Mouse (Mus musculus) lung, embryonic 16.5 days (tissue): ENCODE measurements around the gene Rasa2. TPM values are rescaled to one million over a fixed set of nuclear protein-coding genes. Genes with fewer than 3 reads are reported as not detected.
"Not testable (repeated sequence)": the region's sequence is repeated elsewhere in the genome, so short reads cannot be mapped to it uniquely, and the experiment has no call there.

Experiments
- ATAC-seq: fragments of 200-750 bp; cut with Nextera tagmentation; 2 replicates; pipeline ENCODE4 v1.8.0; 2017; ENCODE audit warnings: low read depth, mild to moderate bottlenecking, moderate library complexity
- H3K27ac ChIP-seq: fragments of 300-500 bp; sonication (generic); 2 replicates; pipeline ENCODE4 v1.5.1; 2014; ENCODE audit warnings: mild to moderate bottlenecking, control low read depth, low read length
- H3K27me3 ChIP-seq: fragments of 300-500 bp; sonication (generic); 2 replicates; pipeline ENCODE4 v1.6.1; 2014; ENCODE audit warnings: low read depth, low read length, mixed read lengths; ENCODE audit not compliant: control insufficient read depth, insufficient read depth
- H3K36me3 ChIP-seq: fragments of 300-500 bp; sonication (generic); 2 replicates; pipeline ENCODE4 v1.6.1; 2014; ENCODE audit warnings: low read length; ENCODE audit not compliant: control insufficient read depth, insufficient read depth
- H3K4me1 ChIP-seq: fragments of 300-500 bp; sonication (generic); replicated peaks from 2 replicates; pipeline ENCODE4 v1.6.1; 2014; ENCODE audit warnings: low read length, mixed read lengths; ENCODE audit not compliant: control insufficient read depth, insufficient read depth
- H3K4me2 ChIP-seq: fragments of 300-500 bp; sonication (generic); 2 replicates; pipeline ENCODE4 v1.6.1; 2014; ENCODE audit warnings: low read depth, low read length, control low read depth
- H3K4me3 ChIP-seq: fragments of 300-500 bp; sonication (generic); 2 replicates; pipeline ENCODE4 v1.5.1; 2014; ENCODE audit warnings: mild to moderate bottlenecking, low read length, control low read depth
- H3K9ac ChIP-seq: fragments of 300-500 bp; sonication (generic); 2 replicates; pipeline ENCODE4 v1.6.1; 2014; ENCODE audit warnings: low read length, control low read depth
- H3K9me3 ChIP-seq: fragments of 300-500 bp; sonication (generic); 2 replicates; pipeline ENCODE4 v1.6.1; 2016; ENCODE audit warnings: low read length; ENCODE audit not compliant: control insufficient read depth
- WGBS: fragments of 180-500 bp; shearing (Covaris S2); extraction: QIAGEN DNeasy Blood & Tissue Kit; methylation state at CpG from one replicate; pipeline ENCODE4 v1.1.7; 2014; 5-methylcytosine and 5-hydroxymethylcytosine counted together
- polyA plus RNA-seq: library from polyadenylated mRNA; unstranded; fragments of >200 nt; fragmentation: Nextera tagmentation; extraction: Ambion mirVana; gene quantifications from 2 replicates; pipeline ENCODE4 v1.2.1, GENCODE M21; 2015

Gene Rasa2
- polyA plus RNA-seq, 1 experiment from 2014 or later, result 18.9 TPM

GRCm38 (mm10) chr9:96530674-96531081 is 100.7 kb downstream of the Rasa2 start:
- H3K36me3 ChIP-seq, result no peaks in the 10 kb centered on the region
- H3K9me3 ChIP-seq, result no peaks in the 10 kb centered on the region
- ATAC-seq, result peak; percentile 55; the same call in 1 of the 2 replicates
- WGBS, result 33% methylated on average over 11 of the region's 11 CpGs
- H3K9ac ChIP-seq, result no peak overlapping the region; the same call in 1 of the 2 replicates
- H3K27ac ChIP-seq, result peak overlapping the region; percentile 30; the same call in 1 of the 2 replicates
- no peak overlapping the region for H3K4me3 ChIP-seq
- peak overlapping the region; percentile 34 for H3K4me2 ChIP-seq
- peaks cover 20% of the 10 kb centered on the region for H3K4me1 ChIP-seq
- H3K27me3 ChIP-seq, result no peaks in the 10 kb centered on the region

GRCm38 (mm10) chr9:96529961-96530673 is 101.3 kb downstream of the Rasa2 start:
- Histone ChIP-seq H3K4me2 (peak overlapping the region; percentile 34; the same call in 1 of the 2 replicates), H3K36me3 (no peaks in the 10 kb centered on the region)

GRCm38 (mm10) chr9:96526011-96526410 is 105.4 kb downstream of the Rasa2 start:
- Histone ChIP-seq H3K9me3 (no peaks in the 10 kb centered on the region), H3K4me3 (no peak overlapping the region), H3K9ac (no peak overlapping the region), H3K36me3 (no peaks in the 10 kb centered on the region), H3K27me3 (no peaks in the 10 kb centered on the region), H3K27ac (no peak overlapping the region), H3K4me1 (peaks cover 11% of the 10 kb centered on the region), H3K4me2 (no peak overlapping the region)
- WGBS, result 73% methylated on average over 4 of the region's 4 CpGs
- no peak for ATAC-seq

More at GRCm38 (mm10) chr9:96529961-96530673, 101.3 kb downstream of the Rasa2 start:
- ATAC-seq, result no peak
- no peak overlapping the region for H3K4me3 ChIP-seq
- H3K9ac ChIP-seq, result no peak overlapping the region
- H3K27ac ChIP-seq, result peak overlapping the region; percentile 21; the same call in 1 of the 2 replicates
- H3K9me3 ChIP-seq, result no peaks in the 10 kb centered on the region
- WGBS, result 66% methylated on average over 10 of the region's 10 CpGs
- H3K27me3 ChIP-seq, result no peaks in the 10 kb centered on the region
- H3K4me1 ChIP-seq, result peaks cover 20% of the 10 kb centered on the region

GRCm38 (mm10) chr9:96524972-96525506 is 106.4 kb downstream of the Rasa2 start, which contains the start of gene Gm28729:
Gene Gm28729, minus strand, starts transcription at chr9:96525264.
- no peaks in the 10 kb centered on the region for H3K36me3 ChIP-seq
- no peaks in the 10 kb centered on the region for H3K9me3 ChIP-seq
- no peak within 1 kb of the TSS for H3K4me3 ChIP-seq
- WGBS, result 43% methylated on average over 12 of the region's 12 CpGs
- no peak within 1 kb of the TSS for H3K27ac ChIP-seq
- no peaks in the 10 kb centered on the region for H3K27me3 ChIP-seq
- ATAC-seq, result peak; percentile 26; the same call in 1 of the 2 replicates
- peaks cover 3% of the 10 kb centered on the region; the same call in 1 of the 2 replicates for H3K4me1 ChIP-seq
- H3K9ac ChIP-seq, result no peak within 1 kb of the TSS
- H3K4me2 ChIP-seq, result no peak within 1 kb of the TSS

GRCm38 (mm10) chr9:96523148-96523547 is 108.3 kb downstream of the Rasa2 start:
- Histone ChIP-seq H3K9me3 (no peaks in the 10 kb centered on the region), H3K9ac (no peak overlapping the region), H3K36me3 (no peaks in the 10 kb centered on the region), H3K4me3 (no peak overlapping the region), H3K4me1 (peaks cover 3% of the 10 kb centered on the region; the same call in 1 of the 2 replicates), H3K27ac (no peak overlapping the region), H3K4me2 (no peak overlapping the region), H3K27me3 (no peaks in the 10 kb centered on the region)
- 85% methylated on average over 5 of the region's 5 CpGs for WGBS
- no peak for ATAC-seq

- H3K27ac ChIP-seq, H3K27me3 ChIP-seq, H3K4me1 ChIP-seq, ATAC-seq, H3K9ac ChIP-seq, H3K4me2 ChIP-seq, H3K4me3 ChIP-seq, H3K9me3 ChIP-seq, H3K36me3 ChIP-seq: not testable (repeated sequence)
- WGBS, result 77% methylated on average over 2 of the region's 2 CpGs
Measured at GRCm38 (mm10) chr9:96521574-96521973, 109.8 kb downstream of the Rasa2 start.

GRCm38 (mm10) chr9:96517429-96517828 is 114.0 kb downstream of the Rasa2 start:
- Histone ChIP-seq H3K4me1 (no peaks in the 10 kb centered on the region), H3K9ac (no peak overlapping the region), H3K27ac (no peak overlapping the region), H3K4me2 (no peak overlapping the region), H3K4me3 (no peak overlapping the region), H3K9me3 (no peaks in the 10 kb centered on the region), H3K36me3 (no peaks in the 10 kb centered on the region), H3K27me3 (no peaks in the 10 kb centered on the region)
- ATAC-seq, result no peak
- WGBS, result 30% methylated on average over 4 of the region's 4 CpGs

GRCm38 (mm10) chr9:96516806-96517205 is 114.6 kb downstream of the Rasa2 start:
- WGBS, result 60% methylated on average over 3 of the region's 3 CpGs
- H3K27me3 ChIP-seq, result no peaks in the 10 kb centered on the region
- H3K4me3 ChIP-seq, result no peak overlapping the region
- ATAC-seq, result no peak
- H3K36me3 ChIP-seq, result no peaks in the 10 kb centered on the region
- no peak overlapping the region for H3K9ac ChIP-seq
- no peaks in the 10 kb centered on the region for H3K4me1 ChIP-seq
- no peak overlapping the region for H3K27ac ChIP-seq
- no peaks in the 10 kb centered on the region for H3K9me3 ChIP-seq
- H3K4me2 ChIP-seq, result no peak overlapping the region

GRCm38 (mm10) chr9:96515737-96516136 is 115.7 kb downstream of the Rasa2 start:
- WGBS, result 80% methylated on average over 5 of the region's 5 CpGs
- ATAC-seq, result no peak
- H3K4me1 ChIP-seq, result no peaks in the 10 kb centered on the region
- H3K27me3 ChIP-seq, result no peaks in the 10 kb centered on the region
- H3K36me3 ChIP-seq, result no peaks in the 10 kb centered on the region
- no peak overlapping the region for H3K9ac ChIP-seq
- H3K4me3 ChIP-seq, result no peak overlapping the region
- no peak overlapping the region for H3K4me2 ChIP-seq
- H3K27ac ChIP-seq, result no peak overlapping the region
- H3K9me3 ChIP-seq, result no peaks in the 10 kb centered on the region
